Mouse (Mus musculus): ENCODE data around the gene Cpd. TPM values are rescaled to one million over a fixed set of nuclear protein-coding genes. Genes with fewer than 3 reads are reported as not detected.
"Not testable (repeated sequence)": the region's sequence is repeated elsewhere in the genome, so short reads cannot be mapped to it uniquely, and the experiment has no call there.

Cpd gene
- polyA plus RNA-seq, 1 experiment from 2014 or later = 14.8 TPM

DNA sequence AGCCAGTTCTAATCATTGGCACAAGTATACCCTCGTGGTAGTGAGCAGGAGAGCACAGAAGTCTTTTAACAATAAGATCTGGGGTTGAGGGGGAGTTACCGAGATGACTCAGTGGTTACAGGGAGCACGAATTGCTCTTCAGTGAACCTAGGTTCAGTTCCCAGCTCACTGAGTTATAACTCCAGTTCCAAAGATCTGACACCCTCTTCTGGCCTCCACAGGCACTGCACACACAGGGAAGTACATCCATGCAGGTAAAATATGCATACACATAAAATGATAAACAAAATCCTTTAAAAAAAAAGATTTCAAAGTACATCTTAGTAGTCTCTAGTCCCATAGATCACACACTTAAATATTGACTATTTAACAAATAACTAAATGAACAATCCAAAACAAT lies 29.2 kb downstream of the Cpd start:
- H3K27ac ChIP-seq = no peak overlapping the region
- H3K9ac ChIP-seq (replicated peaks) = no peak overlapping the region
- no peak overlapping the region for H3K4me2 ChIP-seq
- no peaks in the 10 kb centered on the region for H3K9me3 ChIP-seq
- H3K4me1 ChIP-seq (replicated peaks) = peaks cover 7% of the 10 kb centered on the region; the same call in 1 of the 2 replicates
- no peak for ATAC-seq (ENCODE audit: insufficient number of reproducible peaks, insufficient read depth, low FRiP score, low TSS enrichment, low read depth)
- H3K4me3 ChIP-seq (replicated peaks) = no peak overlapping the region
- WGBS = 79% methylated on average over 3 of the region's 3 CpGs
- no peaks in the 10 kb centered on the region for H3K27me3 ChIP-seq
- H3K36me3 ChIP-seq = peaks cover 12% of the 10 kb centered on the region; the same call in 1 of the 2 replicates

DNA sequence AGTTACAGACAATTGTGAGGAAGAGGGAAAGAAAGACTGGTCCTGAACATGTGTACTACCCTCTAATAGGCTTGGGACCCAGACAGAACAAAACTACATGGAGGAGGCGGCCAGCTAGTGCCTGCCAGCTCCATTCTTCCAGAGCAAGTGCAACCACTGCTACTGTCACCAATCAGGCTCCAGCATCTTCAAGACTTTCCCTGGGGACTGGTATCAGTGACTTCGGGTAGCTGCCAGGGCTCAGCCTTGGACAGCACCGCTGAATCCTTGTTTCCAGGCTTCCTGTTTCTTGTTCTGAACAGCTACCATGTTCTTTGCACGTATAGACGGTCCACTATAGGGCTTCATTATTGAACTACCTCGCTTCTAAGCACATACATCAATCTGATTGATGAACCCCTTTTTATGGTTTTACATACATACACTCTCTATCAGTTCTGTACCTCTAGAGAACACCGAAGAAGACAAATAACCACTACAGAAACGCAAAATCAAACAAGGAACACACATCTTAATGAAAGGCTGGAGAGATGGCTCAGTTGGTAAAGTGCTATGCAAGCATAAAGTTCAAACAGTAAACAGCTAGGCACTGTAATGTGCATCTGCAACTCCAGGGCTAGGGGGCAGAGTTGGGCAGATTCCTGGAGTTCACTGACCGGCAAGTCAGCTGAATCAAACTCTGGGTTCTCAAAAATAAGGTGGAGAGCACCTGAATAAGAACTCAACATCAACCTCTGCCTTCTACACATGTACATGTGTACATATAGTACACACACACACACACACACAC lies 35.9 kb downstream of the Cpd start:
- H3K4me3 ChIP-seq (replicated peaks) = no peak overlapping the region
- ATAC-seq (ENCODE audit: insufficient number of reproducible peaks, insufficient read depth, low FRiP score, low TSS enrichment, low read depth) = no peak
- peaks cover 56% of the 10 kb centered on the region for H3K36me3 ChIP-seq

DNA sequence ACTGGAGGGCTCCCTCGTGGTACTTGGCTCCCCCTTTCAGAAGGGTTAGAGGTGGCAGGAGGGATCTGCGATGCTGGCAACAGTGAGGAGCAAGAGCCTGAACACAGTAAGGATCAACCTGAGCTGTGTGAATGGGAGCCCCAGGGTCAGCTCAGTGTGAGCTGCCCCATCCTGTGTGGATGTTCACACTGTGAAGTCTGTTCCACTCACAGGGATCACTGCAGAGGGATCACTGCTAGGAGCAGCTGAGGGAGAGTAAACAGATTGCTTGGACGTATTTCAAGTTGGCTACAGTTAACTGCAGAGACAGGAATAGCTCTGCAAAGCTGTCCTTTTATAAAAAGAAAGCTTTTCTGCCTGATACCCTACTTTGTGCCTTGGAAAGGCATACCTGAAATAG lies 37.4 kb downstream of the Cpd start:
- no peak overlapping the region for H3K9ac ChIP-seq (replicated peaks)
- no peaks in the 10 kb centered on the region for H3K27me3 ChIP-seq
- H3K27ac ChIP-seq = no peak overlapping the region
- no peak overlapping the region for H3K4me3 ChIP-seq (replicated peaks)
- no peaks in the 10 kb centered on the region for H3K9me3 ChIP-seq
- 66% methylated on average over 3 of the region's 3 CpGs for WGBS
- peaks cover 64% of the 10 kb centered on the region for H3K36me3 ChIP-seq
- H3K4me1 ChIP-seq (replicated peaks) = 0 out of 2 replicates have a peak, but pooled peaks cover 3% of the 10 kb centered on the region
- ATAC-seq (ENCODE audit: insufficient number of reproducible peaks, insufficient read depth, low FRiP score, low TSS enrichment, low read depth) = no peak
- no peak overlapping the region for H3K4me2 ChIP-seq

More for the DNA sequence above, 35.9 kb downstream of the Cpd start:
- Histone ChIP-seq H3K4me2 (no peak overlapping the region), H3K9ac (replicated peaks) (no peak overlapping the region), H3K27ac (no peak overlapping the region), H3K27me3 (no peaks in the 10 kb centered on the region), H3K4me1 (replicated peaks) (0 out of 2 replicates have a peak, but pooled peaks cover 3% of the 10 kb centered on the region), H3K9me3 (no peaks in the 10 kb centered on the region)
- 85% methylated on average over 9 of the region's 9 CpGs for WGBS

DNA sequence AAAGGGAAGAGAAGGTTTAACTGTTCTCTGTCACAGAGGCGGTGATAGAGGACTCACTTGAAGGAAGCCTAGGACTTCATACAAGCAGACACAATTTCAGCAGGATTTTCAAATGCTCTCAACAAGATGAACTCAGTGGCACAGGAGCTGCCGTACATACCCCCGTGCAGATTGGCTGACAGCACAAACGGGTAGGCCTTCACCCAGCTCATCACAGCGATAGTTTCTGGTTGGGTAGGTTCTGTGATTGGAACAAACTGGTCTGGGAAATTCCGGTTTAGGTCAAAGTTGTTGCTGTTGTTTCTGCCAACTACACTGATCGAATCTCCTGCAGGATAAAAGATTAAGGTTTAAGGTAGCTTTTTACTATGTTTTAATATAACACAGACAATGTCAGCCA lies 38.3 kb downstream of the Cpd start:
- 92% methylated on average over 7 of the region's 7 CpGs for WGBS
- ATAC-seq (ENCODE audit: insufficient number of reproducible peaks, insufficient read depth, low FRiP score, low TSS enrichment, low read depth) = no peak
- 0 out of 2 replicates have a peak, but pooled peaks cover 3% of the 10 kb centered on the region for H3K4me1 ChIP-seq (replicated peaks)
- no peak overlapping the region for H3K9ac ChIP-seq (replicated peaks)
- no peak overlapping the region for H3K27ac ChIP-seq
- H3K4me3 ChIP-seq (replicated peaks) = no peak overlapping the region
- peaks cover 57% of the 10 kb centered on the region for H3K36me3 ChIP-seq
- H3K27me3 ChIP-seq = no peaks in the 10 kb centered on the region
- H3K4me2 ChIP-seq = no peak overlapping the region
- H3K9me3 ChIP-seq = no peaks in the 10 kb centered on the region

DNA sequence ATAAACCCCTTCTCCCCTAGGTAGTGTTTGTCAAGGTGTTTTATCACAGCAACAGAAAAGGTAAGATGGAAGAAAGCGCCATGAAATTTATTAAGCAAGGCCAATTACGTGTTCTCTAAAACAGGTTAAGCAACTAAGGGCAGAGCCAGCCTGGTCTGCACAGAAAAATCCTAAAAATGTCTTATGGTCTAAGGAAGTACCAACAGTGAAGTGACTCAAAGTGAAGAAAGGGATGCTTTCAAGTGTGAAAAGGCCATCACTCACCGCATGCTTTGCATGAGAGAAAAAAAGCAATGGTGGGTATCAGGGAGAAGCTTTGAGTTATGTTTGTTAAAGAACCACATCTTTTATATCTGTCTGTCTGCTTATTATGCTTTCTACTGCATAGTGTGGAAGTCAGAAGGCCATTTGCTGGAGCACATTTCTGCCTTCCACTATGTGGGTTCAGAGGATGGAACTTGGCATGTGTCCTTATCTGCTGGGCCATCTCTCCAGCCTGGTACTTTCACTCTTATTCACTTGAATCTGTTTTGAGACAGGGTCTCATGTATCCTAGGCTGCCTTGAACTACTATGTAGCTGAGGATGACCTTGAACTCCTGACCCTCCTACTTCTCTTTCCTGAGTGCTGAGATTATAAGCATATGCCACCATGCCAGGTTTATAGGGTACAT lies 39.7 kb downstream of the Cpd start:
- H3K9me3 ChIP-seq = no peaks in the 10 kb centered on the region
- no peak overlapping the region for H3K9ac ChIP-seq (replicated peaks)
- H3K4me3 ChIP-seq (replicated peaks) = no peak overlapping the region
- 86% methylated on average over 3 of the region's 3 CpGs for WGBS
- ATAC-seq (ENCODE audit: insufficient number of reproducible peaks, insufficient read depth, low FRiP score, low TSS enrichment, low read depth) = no peak
- no peak overlapping the region for H3K27ac ChIP-seq
- no peaks in the 10 kb centered on the region for H3K27me3 ChIP-seq
- H3K36me3 ChIP-seq = peaks cover 64% of the 10 kb centered on the region
- no peak overlapping the region for H3K4me2 ChIP-seq
- H3K4me1 ChIP-seq (replicated peaks) = 0 out of 2 replicates have a peak, but pooled peaks cover 3% of the 10 kb centered on the region

DNA sequence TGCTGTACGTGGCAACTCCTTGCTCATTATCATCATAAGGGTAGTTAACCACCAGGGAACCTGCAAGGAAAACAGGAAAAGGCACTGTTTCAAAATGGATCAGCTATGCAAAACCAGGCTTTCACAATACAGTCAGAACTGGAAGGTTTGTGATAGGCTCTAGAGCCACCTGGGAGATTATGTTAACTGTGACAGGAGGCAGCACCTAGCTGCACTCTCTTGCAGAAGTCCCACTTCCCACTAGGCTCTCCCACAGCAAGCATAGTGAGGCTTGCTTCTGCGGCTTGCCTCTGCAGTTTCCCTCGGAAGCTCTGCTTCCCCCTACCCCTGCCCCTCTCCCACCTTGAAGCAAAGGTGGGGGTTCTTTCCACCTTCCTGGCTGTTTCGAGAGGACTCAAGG lies 40.8 kb downstream of the Cpd start:
- H3K4me3 ChIP-seq (replicated peaks) = no peak overlapping the region
- ATAC-seq (ENCODE audit: insufficient number of reproducible peaks, insufficient read depth, low FRiP score, low TSS enrichment, low read depth) = no peak
- no peak overlapping the region for H3K4me2 ChIP-seq
- H3K4me1 ChIP-seq (replicated peaks) = 0 out of 2 replicates have a peak, but pooled peaks cover 3% of the 10 kb centered on the region
- H3K27me3 ChIP-seq = no peaks in the 10 kb centered on the region
- WGBS = 67% methylated on average over 4 of the region's 4 CpGs
- H3K9ac ChIP-seq (replicated peaks) = no peak overlapping the region
- H3K27ac ChIP-seq = no peak overlapping the region; the same call in 1 of the 2 replicates
- peaks cover 60% of the 10 kb centered on the region for H3K36me3 ChIP-seq
- H3K9me3 ChIP-seq = no peaks in the 10 kb centered on the region

DNA sequence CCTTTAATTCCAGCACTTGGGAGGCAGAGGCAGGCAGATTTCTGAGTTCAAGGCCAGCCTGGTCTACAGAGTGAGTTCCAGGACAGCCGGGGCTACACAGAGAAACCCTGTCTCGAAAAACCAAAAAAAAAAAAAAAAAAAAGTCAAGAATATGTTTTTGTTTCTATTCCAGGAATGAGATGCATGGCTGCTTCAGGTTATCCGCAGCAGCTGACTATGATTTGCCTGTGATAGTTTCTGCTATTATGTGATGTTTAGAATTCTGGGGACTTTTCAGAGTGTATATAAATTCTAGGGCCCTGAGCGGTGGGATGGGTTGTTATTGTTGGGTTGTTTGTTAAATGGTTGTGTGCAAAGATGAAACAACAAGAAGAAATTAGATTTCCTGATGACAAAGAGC lies 41.7 kb downstream of the Cpd start:
- H3K4me1 ChIP-seq (replicated peaks); H3K9me3 ChIP-seq; H3K27ac ChIP-seq; H3K27me3 ChIP-seq; ATAC-seq (ENCODE audit: insufficient number of reproducible peaks, insufficient read depth, low FRiP score, low TSS enrichment, low read depth); H3K9ac ChIP-seq (replicated peaks); H3K4me2 ChIP-seq; H3K4me3 ChIP-seq (replicated peaks): not testable (repeated sequence)
- H3K36me3 ChIP-seq = peaks cover 54% of the 10 kb centered on the region
- WGBS = 94% methylated on average over 4 of the region's 4 CpGs

DNA sequence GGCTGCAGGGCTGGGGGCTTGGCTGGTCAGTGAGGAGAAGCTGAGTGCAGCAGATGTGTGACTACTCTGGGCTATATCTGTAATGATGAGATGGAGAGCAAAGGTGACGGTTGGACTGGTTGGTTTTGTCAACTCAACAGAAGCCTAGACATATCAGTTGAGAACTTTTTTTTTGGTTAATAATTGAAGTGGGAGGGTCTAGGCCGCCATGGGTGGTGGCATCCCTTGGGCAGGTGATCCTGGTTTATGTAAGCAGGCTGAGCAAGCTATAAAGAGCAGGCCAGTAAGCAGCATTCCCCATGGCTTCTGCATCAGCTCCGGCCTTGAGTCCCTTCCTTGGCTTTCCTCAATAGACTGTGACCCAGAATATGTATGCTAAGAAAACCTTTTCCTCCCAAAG lies 43.6 kb downstream of the Cpd start:
- no peaks in the 10 kb centered on the region for H3K27me3 ChIP-seq
- H3K9ac ChIP-seq (replicated peaks) = no peak overlapping the region
- no peaks in the 10 kb centered on the region for H3K9me3 ChIP-seq
- no peak overlapping the region for H3K4me2 ChIP-seq
- no peak overlapping the region for H3K27ac ChIP-seq
- H3K36me3 ChIP-seq = peaks cover 54% of the 10 kb centered on the region
- 92% methylated on average over 3 of the region's 3 CpGs for WGBS
- no peak overlapping the region for H3K4me3 ChIP-seq (replicated peaks)
- no peak for ATAC-seq (ENCODE audit: insufficient number of reproducible peaks, insufficient read depth, low FRiP score, low TSS enrichment, low read depth)
- H3K4me1 ChIP-seq (replicated peaks) = 0 out of 2 replicates have a peak, but pooled peaks cover 3% of the 10 kb centered on the region

DNA sequence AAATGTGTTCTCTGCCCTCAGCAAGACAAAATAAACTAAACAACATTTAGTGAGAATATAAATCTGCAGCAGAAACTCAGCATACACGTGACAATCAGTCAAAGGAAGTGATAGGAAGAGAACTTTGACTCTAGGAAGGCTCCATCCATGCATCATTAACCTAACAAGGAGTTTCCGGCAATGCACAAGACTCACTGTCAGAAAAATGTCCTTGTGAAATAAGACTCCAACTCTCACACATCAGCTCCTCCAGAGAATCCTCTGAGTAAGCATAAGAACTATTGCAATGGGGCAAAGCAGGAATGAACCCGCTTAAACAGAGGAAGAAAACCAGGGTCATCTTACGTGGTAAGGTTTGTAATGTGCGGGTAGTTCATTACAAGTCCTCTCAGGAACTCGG lies 49.6 kb downstream of the Cpd start:
- Histone ChIP-seq H3K36me3 (peaks cover 40% of the 10 kb centered on the region), H3K4me2 (no peak overlapping the region), H3K4me1 (replicated peaks) (no peaks in the 10 kb centered on the region), H3K4me3 (replicated peaks) (no peak overlapping the region), H3K27me3 (no peaks in the 10 kb centered on the region), H3K9me3 (no peaks in the 10 kb centered on the region), H3K9ac (replicated peaks) (no peak overlapping the region), H3K27ac (no peak overlapping the region)
- no peak for ATAC-seq (ENCODE audit: insufficient number of reproducible peaks, insufficient read depth, low FRiP score, low TSS enrichment, low read depth)
- WGBS = 89% methylated on average over 6 of the region's 6 CpGs

DNA sequence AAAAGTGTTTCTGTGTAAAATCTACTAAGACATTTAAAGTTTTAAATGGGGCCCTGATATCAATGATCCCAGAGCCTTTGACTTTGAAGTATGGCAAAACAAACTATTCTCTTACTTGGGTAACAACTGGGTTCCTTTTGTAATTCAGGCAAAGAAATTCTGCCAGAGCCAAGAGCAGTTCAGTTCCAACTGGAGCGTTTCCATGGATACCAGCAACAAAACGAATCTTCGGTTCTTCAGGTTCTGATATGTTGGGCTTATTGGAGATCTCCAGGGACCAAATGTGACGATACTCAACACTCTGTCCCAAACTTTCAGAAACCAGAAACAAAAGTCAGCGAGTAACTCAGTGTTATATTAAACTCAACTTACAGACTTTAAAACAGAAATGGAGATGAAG lies 51.5 kb downstream of the Cpd start:
- no peak overlapping the region for H3K27ac ChIP-seq
- H3K4me1 ChIP-seq (replicated peaks) = no peaks in the 10 kb centered on the region
- no peak overlapping the region for H3K9ac ChIP-seq (replicated peaks)
- no peak for ATAC-seq (ENCODE audit: insufficient number of reproducible peaks, insufficient read depth, low FRiP score, low TSS enrichment, low read depth)
- peaks cover 55% of the 10 kb centered on the region for H3K36me3 ChIP-seq
- H3K4me2 ChIP-seq = no peak overlapping the region
- 91% methylated on average over 5 of the region's 5 CpGs for WGBS
- H3K27me3 ChIP-seq = no peaks in the 10 kb centered on the region
- H3K9me3 ChIP-seq = no peaks in the 10 kb centered on the region
- no peak overlapping the region for H3K4me3 ChIP-seq (replicated peaks)

DNA sequence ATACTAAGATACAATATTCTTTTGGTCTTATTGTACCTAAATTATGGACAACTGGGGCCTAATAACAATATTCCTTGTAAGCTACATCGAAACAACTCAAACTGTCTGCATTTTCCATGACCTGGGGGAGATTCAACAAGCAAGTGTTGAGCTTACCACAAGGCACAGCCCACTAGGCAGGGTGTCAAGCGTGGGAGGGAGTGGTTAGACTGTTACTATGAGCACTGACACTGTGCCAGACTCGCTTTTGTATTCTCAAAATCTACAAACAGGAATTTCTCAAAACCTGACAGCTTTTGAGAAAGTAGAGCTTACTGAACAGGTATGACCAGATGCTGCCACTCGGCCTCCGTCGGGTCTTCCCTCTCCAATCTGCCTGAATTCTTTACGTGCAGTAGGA lies 55.5 kb downstream of the Cpd start:
- peaks cover 53% of the 10 kb centered on the region for H3K36me3 ChIP-seq
- H3K9ac ChIP-seq (replicated peaks) = no peak overlapping the region
- no peaks in the 10 kb centered on the region for H3K9me3 ChIP-seq
- 92% methylated on average over 7 of the region's 7 CpGs for WGBS
- no peak overlapping the region for H3K4me3 ChIP-seq (replicated peaks)
- H3K27ac ChIP-seq = no peak overlapping the region
- no peak for ATAC-seq (ENCODE audit: insufficient number of reproducible peaks, insufficient read depth, low FRiP score, low TSS enrichment, low read depth)
- no peak overlapping the region for H3K4me2 ChIP-seq
- no peaks in the 10 kb centered on the region for H3K27me3 ChIP-seq
- no peaks in the 10 kb centered on the region for H3K4me1 ChIP-seq (replicated peaks)
